Mouse (Mus musculus) heart, embryonic 16.5 days (tissue): ENCODE data around the gene S100a3. TPM values are rescaled to one million over a fixed set of nuclear protein-coding genes. Genes with fewer than 3 reads are reported as not detected.

ENCODE experiments used
- ATAC-seq: fragments of 200-750 bp; cut with Nextera tagmentation; replicated peaks from 2 replicates; pipeline ENCODE4 v1.8.0; 2017; ENCODE audit warnings: moderate number of reproducible peaks; ENCODE audit not compliant: insufficient read depth, low FRiP score; ENCODE audit errors: extremely low read depth
- H3K27ac ChIP-seq: fragments of 300-500 bp; sonication (generic); 2 replicates; pipeline ENCODE4 v1.5.1; 2014; ENCODE audit warnings: mild to moderate bottlenecking, low read length, control low read depth, moderate library complexity
- H3K27me3 ChIP-seq: fragments of 300-500 bp; sonication (generic); 2 replicates; pipeline ENCODE4 v1.6.1; 2014; ENCODE audit warnings: low read length, mixed read lengths; ENCODE audit not compliant: control insufficient read depth, insufficient read depth
- H3K36me3 ChIP-seq: fragments of 300-500 bp; sonication (generic); 2 replicates; pipeline ENCODE4 v1.6.1; 2014; ENCODE audit not compliant: control insufficient read depth, insufficient read depth
- H3K4me1 ChIP-seq: fragments of 300-500 bp; sonication (generic); 2 replicates; pipeline ENCODE4 v1.6.1; 2014; ENCODE audit warnings: low read length, mixed read lengths; ENCODE audit not compliant: control insufficient read depth, insufficient read depth
- H3K4me2 ChIP-seq: fragments of 300-500 bp; sonication (generic); 2 replicates; pipeline ENCODE4 v1.6.1; 2014; ENCODE audit warnings: low read depth, mild to moderate bottlenecking, control low read depth, low read length
- H3K4me3 ChIP-seq: fragments of 300-500 bp; sonication (generic); 2 replicates; pipeline ENCODE4 v1.5.1; 2014; ENCODE audit warnings: mild to moderate bottlenecking, control low read depth, low read length
- H3K9ac ChIP-seq: fragments of 300-500 bp; sonication (generic); 2 replicates; pipeline ENCODE4 v1.6.1; 2014; ENCODE audit warnings: low read length, control low read depth
- H3K9me3 ChIP-seq: fragments of 300-500 bp; sonication (generic); replicated peaks from 2 replicates; pipeline ENCODE4 v1.6.1; 2016; ENCODE audit warnings: low read length; ENCODE audit not compliant: control insufficient read depth
- WGBS: fragments of 180-500 bp; shearing (Covaris S2); extraction: QIAGEN DNeasy Blood & Tissue Kit; methylation state at CpG from one replicate; pipeline ENCODE4 v1.1.7; 2014; 5-methylcytosine and 5-hydroxymethylcytosine counted together
- polyA plus RNA-seq: library from polyadenylated mRNA; unstranded; fragments of >200 nt; fragmentation: Nextera tagmentation; extraction: Ambion mirVana; gene quantifications from 2 replicates; pipeline ENCODE4 v1.2.1, GENCODE M21; 2015

S100a3 gene
- polyA plus RNA-seq, 1 experiment from 2014 or later: 3.8 TPM

- Histone ChIP-seq H3K9me3 (no peaks in the 10 kb centered on the region), H3K4me3 (no peak within 1 kb of the TSS), H3K9ac (no peak within 1 kb of the TSS), H3K4me1 (peaks cover 20% of the 10 kb centered on the region), H3K36me3 (no peaks in the 10 kb centered on the region), H3K27me3 (no peaks in the 10 kb centered on the region), H3K4me2 (no peak within 1 kb of the TSS), H3K27ac (peak within 1 kb of the TSS; percentile 33)
- 0 out of 2 replicates have a peak, but pooled peaks have one; percentile 28 for ATAC-seq
- 36% methylated on average over 3 of the region's 3 CpGs for WGBS
Observed at GRCm38 (mm10) chr3:90603623-90604022, 43.2 kb downstream of the S100a3 start, which contains the start of gene S100a4. Gene S100a4 (plus strand): TSS chr3:90603771.

DNA sequence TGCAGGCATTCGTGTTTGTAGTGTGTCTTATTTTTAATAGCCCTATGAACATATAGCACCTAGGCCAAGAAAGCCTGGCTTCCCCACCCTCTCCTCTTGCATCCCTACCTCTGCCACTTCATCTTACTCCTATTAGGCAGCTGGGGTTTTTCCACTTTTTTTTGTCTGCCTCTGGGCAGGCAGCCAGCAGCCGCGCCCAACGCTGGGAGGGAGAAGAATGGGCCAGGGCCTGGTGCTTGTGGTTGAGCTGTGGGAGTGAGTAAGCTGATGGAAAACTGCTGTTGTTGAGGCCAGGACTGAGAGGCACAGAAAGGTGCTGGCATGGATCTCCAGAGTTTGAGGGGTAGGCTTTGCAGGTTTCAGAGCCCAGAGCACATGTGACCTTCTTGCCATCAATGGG, 44.0 kb downstream of the S100a3 start:
- 26% methylated on average over 4 of the region's 4 CpGs for WGBS

DNA sequence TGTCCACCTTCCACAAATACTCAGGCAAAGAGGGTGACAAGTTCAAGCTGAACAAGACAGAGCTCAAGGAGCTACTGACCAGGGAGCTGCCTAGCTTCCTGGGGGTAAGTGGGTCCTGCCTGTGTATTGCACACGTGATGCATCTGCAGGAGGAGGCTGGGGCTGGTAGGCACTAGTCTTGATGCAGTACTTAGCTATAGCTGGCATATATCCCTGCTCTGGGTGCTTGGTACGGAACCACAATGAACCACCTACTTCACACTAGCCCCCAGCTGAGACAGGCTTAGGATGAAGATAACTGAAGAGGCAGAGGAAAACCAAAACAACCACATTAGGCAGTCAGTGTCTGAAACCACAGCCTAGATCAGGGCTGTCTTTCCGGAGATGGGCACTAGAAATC, 44.7 kb downstream of the S100a3 start:
- no peak for ATAC-seq
- no peak overlapping the region for H3K4me3 ChIP-seq
- H3K4me1 ChIP-seq: peaks cover 19% of the 10 kb centered on the region
- H3K4me2 ChIP-seq: no peak overlapping the region
- peak overlapping the region; percentile 9; the same call in 1 of the 2 replicates for H3K27ac ChIP-seq
- no peaks in the 10 kb centered on the region for H3K36me3 ChIP-seq
- no peak overlapping the region for H3K9ac ChIP-seq
- no peaks in the 10 kb centered on the region for H3K9me3 ChIP-seq
- WGBS: 72% methylated on average over 3 of the region's 3 CpGs
- H3K27me3 ChIP-seq: no peaks in the 10 kb centered on the region

More for the DNA sequence above, 44.0 kb downstream of the S100a3 start:
- H3K4me2 ChIP-seq: no peak overlapping the region
- H3K4me3 ChIP-seq: no peak overlapping the region
- no peaks in the 10 kb centered on the region for H3K27me3 ChIP-seq
- H3K4me1 ChIP-seq: peaks cover 20% of the 10 kb centered on the region
- H3K27ac ChIP-seq: peak overlapping the region; percentile 33
- H3K9me3 ChIP-seq: no peaks in the 10 kb centered on the region
- H3K36me3 ChIP-seq: no peaks in the 10 kb centered on the region
- no peak overlapping the region for H3K9ac ChIP-seq
- ATAC-seq: peak; percentile 4; the same call in 1 of the 2 replicates

DNA sequence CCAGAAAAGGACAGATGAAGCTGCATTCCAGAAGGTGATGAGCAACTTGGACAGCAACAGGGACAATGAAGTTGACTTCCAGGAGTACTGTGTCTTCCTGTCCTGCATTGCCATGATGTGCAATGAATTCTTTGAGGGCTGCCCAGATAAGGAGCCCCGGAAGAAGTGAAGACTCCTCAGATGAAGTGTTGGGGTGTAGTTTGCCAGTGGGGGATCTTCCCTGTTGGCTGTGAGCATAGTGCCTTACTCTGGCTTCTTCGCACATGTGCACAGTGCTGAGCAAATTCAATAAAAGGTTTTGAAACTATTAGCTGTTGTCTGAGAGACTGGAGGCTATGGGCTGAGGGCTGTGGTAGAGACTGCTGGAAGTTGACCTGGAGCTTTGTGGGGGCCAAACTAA, 45.4 kb downstream of the S100a3 start:
- H3K27ac ChIP-seq: no peak overlapping the region
- no peaks in the 10 kb centered on the region for H3K9me3 ChIP-seq
- no peaks in the 10 kb centered on the region for H3K36me3 ChIP-seq
- no peak overlapping the region for H3K4me2 ChIP-seq
- WGBS: 69% methylated on average over 2 of the region's 2 CpGs
- no peak overlapping the region for H3K9ac ChIP-seq
- H3K4me3 ChIP-seq: no peak overlapping the region
- peaks cover 14% of the 10 kb centered on the region for H3K4me1 ChIP-seq
- H3K27me3 ChIP-seq: no peaks in the 10 kb centered on the region
- ATAC-seq: no peak

DNA sequence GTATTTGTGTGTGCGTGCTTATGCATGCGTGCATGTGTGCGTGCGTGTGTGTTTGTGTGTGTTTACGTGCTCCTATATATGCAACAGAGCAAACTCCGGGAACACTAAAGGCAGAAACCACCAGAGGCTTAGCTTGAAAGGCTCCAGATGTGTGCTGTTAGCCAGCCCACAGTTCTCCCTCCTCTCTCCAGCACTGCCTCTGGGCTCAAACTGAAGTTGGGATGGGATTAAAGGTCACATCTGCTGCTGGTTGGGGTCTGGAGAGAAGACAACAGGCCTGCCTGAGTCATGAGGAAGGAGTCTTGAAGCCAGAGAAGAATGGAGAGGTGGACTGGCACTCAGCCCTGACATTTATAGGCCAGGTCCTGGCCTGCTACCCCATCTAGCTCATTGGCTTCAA, 45.8 kb downstream of the S100a3 start:
- no peak for ATAC-seq
- Histone ChIP-seq H3K27ac (no peak overlapping the region), H3K9ac (no peak overlapping the region), H3K36me3 (no peaks in the 10 kb centered on the region), H3K27me3 (no peaks in the 10 kb centered on the region), H3K4me2 (no peak overlapping the region), H3K4me1 (peaks cover 13% of the 10 kb centered on the region), H3K9me3 (no peaks in the 10 kb centered on the region), H3K4me3 (no peak overlapping the region)
- 81% methylated on average over 6 of the region's 6 CpGs for WGBS

- 79% methylated on average over 3 of the region's 3 CpGs for WGBS
- ATAC-seq: no peak
Observed at GRCm38 (mm10) chr3:90607361-90607760, 47.0 kb downstream of the S100a3 start.

DNA sequence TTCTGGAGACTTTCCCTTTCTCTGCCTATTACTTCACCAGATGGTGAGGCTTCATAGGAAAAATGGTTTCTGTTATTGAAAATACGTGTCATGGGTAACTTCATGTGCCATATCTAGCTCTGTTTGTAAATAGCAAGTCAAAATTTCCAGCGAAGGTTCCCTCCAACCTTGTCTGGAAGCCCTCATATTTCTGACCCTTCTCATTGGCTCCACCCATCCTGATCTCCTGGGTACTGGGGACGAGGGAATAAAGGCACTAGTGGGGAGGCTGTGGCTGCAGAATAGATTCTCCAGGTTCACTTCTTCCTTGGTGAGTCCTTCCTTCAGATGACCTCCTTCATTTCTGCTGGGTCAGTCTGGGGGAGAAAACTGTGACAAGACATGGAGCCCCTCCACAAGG, 47.8 kb downstream of the S100a3 start, which contains the start of gene S100a5:
Gene S100a5 (plus strand): TSS at position 301 of the 400 bp plus-strand sequence.
- Histone ChIP-seq H3K27ac (no peak within 1 kb of the TSS), H3K27me3 (no peaks in the 10 kb centered on the region), H3K4me1 (peaks cover 16% of the 10 kb centered on the region), H3K9ac (no peak within 1 kb of the TSS), H3K36me3 (no peaks in the 10 kb centered on the region), H3K9me3 (no peaks in the 10 kb centered on the region), H3K4me2 (no peak within 1 kb of the TSS), H3K4me3 (no peak within 1 kb of the TSS)
- whole genome bisulfite sequencing: 56% methylated on average over 3 of the region's 3 CpGs
- no peak for ATAC-seq

More at GRCm38 (mm10) chr3:90607361-90607760, 47.0 kb downstream of the S100a3 start:
- H3K4me2 ChIP-seq: no peak overlapping the region
- H3K9ac ChIP-seq: no peak overlapping the region
- no peak overlapping the region for H3K27ac ChIP-seq
- no peaks in the 10 kb centered on the region for H3K36me3 ChIP-seq
- H3K27me3 ChIP-seq: no peaks in the 10 kb centered on the region
- H3K4me3 ChIP-seq: no peak overlapping the region
- peaks cover 13% of the 10 kb centered on the region for H3K4me1 ChIP-seq
- H3K9me3 ChIP-seq: no peaks in the 10 kb centered on the region

GRCm38 (mm10) chr3:90609102-90609501, 48.7 kb downstream of the S100a3 start:
- H3K4me1 ChIP-seq: peaks cover 11% of the 10 kb centered on the region
- no peak for ATAC-seq
- no peak overlapping the region for H3K4me3 ChIP-seq
- H3K9ac ChIP-seq: no peak overlapping the region
- no peak overlapping the region for H3K27ac ChIP-seq
- H3K27me3 ChIP-seq: no peaks in the 10 kb centered on the region
- H3K36me3 ChIP-seq: no peaks in the 10 kb centered on the region
- no peaks in the 10 kb centered on the region for H3K9me3 ChIP-seq
- no peak overlapping the region for H3K4me2 ChIP-seq

DNA sequence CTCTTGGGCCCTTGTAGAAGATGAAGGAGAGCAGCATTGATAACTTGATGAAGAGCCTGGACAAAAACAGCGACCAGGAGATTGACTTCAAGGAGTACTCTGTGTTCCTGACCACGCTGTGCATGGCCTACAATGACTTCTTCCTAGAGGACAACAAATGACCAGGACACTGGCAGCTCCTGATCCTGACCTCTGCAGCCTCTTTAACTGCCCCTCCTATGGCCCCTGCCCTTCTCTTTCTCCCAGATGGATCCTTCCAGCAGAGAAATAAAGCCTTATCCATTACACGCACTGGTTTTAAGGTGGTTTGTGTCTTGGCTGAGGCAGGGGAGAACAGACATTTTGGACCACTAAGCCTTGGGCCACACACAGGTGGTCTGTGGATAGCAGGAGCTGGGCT, 51.1 kb downstream of the S100a3 start:
- Histone ChIP-seq H3K36me3 (no peaks in the 10 kb centered on the region), H3K27ac (no peak overlapping the region), H3K4me2 (no peak overlapping the region), H3K9ac (no peak overlapping the region), H3K27me3 (no peaks in the 10 kb centered on the region), H3K9me3 (no peaks in the 10 kb centered on the region), H3K4me1 (peaks cover 10% of the 10 kb centered on the region), H3K4me3 (no peak overlapping the region)
- 75% methylated on average over 3 of the region's 3 CpGs for WGBS
- ATAC-seq: no peak
